Mouse (Mus musculus): Measurements from ENCODE around the gene Sgca.
A peak's percentile ranks its signal among the peaks of the same experiment; 100 is the strongest.
"Not testable (repeated sequence)": the region's sequence is repeated elsewhere in the genome, so short reads cannot be mapped to it uniquely, and the experiment has no call there.

Sgca gene

GRCm38 (mm10) chr11:94976199-94976598, at the start of gene Sgca:
Sgca (minus strand) TSS chr11:94976327.
- DNase-seq (ENCODE audit: low spot score in 2 of 2): no peak

GRCm38 (mm10) chr11:95025227-95026012, 49.3 kb upstream of the Sgca start:
- DNase-seq (ENCODE audit: low spot score in 2 of 2): no peak

- DNase-seq (ENCODE audit: low spot score in 2 of 2): no peak
Observed at GRCm38 (mm10) chr11:95024439-95025184, 48.5 kb upstream of the Sgca start.

GRCm38 (mm10) chr11:95023481-95023880, 47.4 kb upstream of the Sgca start:
- DNase-seq (ENCODE audit: low spot score in 2 of 2): no peak

- no peak for DNase-seq (ENCODE audit: low spot score in 2 of 2)
Observed at GRCm38 (mm10) chr11:95022237-95022992, 46.3 kb upstream of the Sgca start.

- no peak for DNase-seq (ENCODE audit: low spot score in 2 of 2)
Observed at GRCm38 (mm10) chr11:95015484-95015883, 39.4 kb upstream of the Sgca start.

- no peak for DNase-seq (ENCODE audit: low spot score in 2 of 2)
Observed at GRCm38 (mm10) chr11:95012487-95012886, 36.4 kb upstream of the Sgca start.

- DNase-seq (ENCODE audit: low spot score in 2 of 2): no peak
Observed at GRCm38 (mm10) chr11:95012075-95012474, 35.9 kb upstream of the Sgca start.

- no peak for DNase-seq (ENCODE audit: low spot score in 2 of 2)
Observed at GRCm38 (mm10) chr11:95011416-95011815, 35.3 kb upstream of the Sgca start.

- DNase-seq (ENCODE audit: low spot score in 2 of 2): not testable (repeated sequence)
Observed at GRCm38 (mm10) chr11:95010841-95011403, 34.8 kb upstream of the Sgca start.

GRCm38 (mm10) chr11:95010141-95010739, 34.1 kb upstream of the Sgca start:
- no peak for DNase-seq (ENCODE audit: low spot score in 2 of 2)

GRCm38 (mm10) chr11:95009629-95010014, 33.5 kb upstream of the Sgca start, which contains the start of gene Samd14:
Samd14 (plus strand) TSS chr11:95009879.
- peak; percentile 61 to 62 for DNase-seq (ENCODE audit: low spot score in 2 of 2)

GRCm38 (mm10) chr11:95008661-95009628, 32.8 kb upstream of the Sgca start:
- DNase-seq (ENCODE audit: low spot score in 2 of 2): no peak

GRCm38 (mm10) chr11:95007418-95007817, 31.3 kb upstream of the Sgca start:
- DNase-seq (ENCODE audit: low spot score in 2 of 2): no peak

GRCm38 (mm10) chr11:95006525-95007219, 30.5 kb upstream of the Sgca start:
- peak in 1 of 2 experiments; percentile 71 for DNase-seq (ENCODE audit: low spot score in 2 of 2)

- DNase-seq (ENCODE audit: low spot score in 2 of 2): no peak
Observed at GRCm38 (mm10) chr11:95006038-95006437, 29.9 kb upstream of the Sgca start.

GRCm38 (mm10) chr11:95004937-95005198, 28.7 kb upstream of the Sgca start:
- no peak for DNase-seq (ENCODE audit: low spot score in 2 of 2)

GRCm38 (mm10) chr11:95004136-95004936, 28.2 kb upstream of the Sgca start:
- DNase-seq (ENCODE audit: low spot score in 2 of 2): no peak

GRCm38 (mm10) chr11:95002705-95003104, 26.6 kb upstream of the Sgca start:
- no peak for DNase-seq (ENCODE audit: low spot score in 2 of 2)
